Mouse (Mus musculus) monocyte, adult 5-6 weeks (primary cell): ENCODE measurements around the gene Rhbdd1. TPM values are rescaled to one million over a fixed set of nuclear protein-coding genes. Genes with fewer than 3 reads are reported as not detected.

ENCODE experiments used
- ATAC-seq: fragments of 153-309, 156-312 bp; replicated peaks from 2 replicates; pipeline ENCODE4 v1.8.0; 2017; ENCODE audit warnings: mild to moderate bottlenecking; ENCODE audit not compliant: low TSS enrichment, insufficient number of reproducible peaks, severe bottlenecking, poor library complexity, low FRiP score
- total RNA-seq: library from RNA; stranded (forward); fragments of 200-1000, 200-491, 200-594 nt; gene quantifications from 3 replicates; pipeline ENCODE4 v1.2.3, GENCODE M21; 2017

Gene Rhbdd1
- total RNA-seq, 1 experiment from 2014 or later, result 20.5 TPM

GRCm38 (mm10) chr1:82358871-82359647 is 42.8 kb downstream of the Rhbdd1 start:
- ATAC-seq, result no peak

GRCm38 (mm10) chr1:82359648-82360026 is 43.4 kb downstream of the Rhbdd1 start:
- ATAC-seq, result no peak

- ATAC-seq, result no peak
Measured at GRCm38 (mm10) chr1:82361240-82361639, 45.0 kb downstream of the Rhbdd1 start.

GRCm38 (mm10) chr1:82362165-82362564 is 45.9 kb downstream of the Rhbdd1 start:
- no peak for ATAC-seq

- no peak for ATAC-seq
Measured at GRCm38 (mm10) chr1:82364047-82364446, 47.8 kb downstream of the Rhbdd1 start.

- no peak for ATAC-seq
Measured at GRCm38 (mm10) chr1:82364468-82364867, 48.2 kb downstream of the Rhbdd1 start.

GRCm38 (mm10) chr1:82371636-82372428 is 55.6 kb downstream of the Rhbdd1 start:
- no peak for ATAC-seq

- no peak for ATAC-seq
Measured at GRCm38 (mm10) chr1:82373924-82374323, 57.7 kb downstream of the Rhbdd1 start.

- ATAC-seq, result no peak
Measured at GRCm38 (mm10) chr1:82374831-82375358, 58.6 kb downstream of the Rhbdd1 start.

GRCm38 (mm10) chr1:82375452-82375851 is 59.2 kb downstream of the Rhbdd1 start:
- no peak for ATAC-seq

- no peak for ATAC-seq
Measured at GRCm38 (mm10) chr1:82381946-82382345, 65.7 kb downstream of the Rhbdd1 start.

GRCm38 (mm10) chr1:82384106-82384505 is 67.9 kb downstream of the Rhbdd1 start:
- ATAC-seq, result no peak

- ATAC-seq, result no peak
Measured at GRCm38 (mm10) chr1:82385054-82385453, 68.8 kb downstream of the Rhbdd1 start.

- no peak for ATAC-seq
Measured at GRCm38 (mm10) chr1:82385827-82386230, 69.6 kb downstream of the Rhbdd1 start.

GRCm38 (mm10) chr1:82386814-82387771 is 70.8 kb downstream of the Rhbdd1 start:
- ATAC-seq, result no peak

GRCm38 (mm10) chr1:82389371-82389770 is 73.1 kb downstream of the Rhbdd1 start:
- ATAC-seq, result no peak

- no peak for ATAC-seq
Measured at GRCm38 (mm10) chr1:82395371-82395770, 79.1 kb downstream of the Rhbdd1 start.

GRCm38 (mm10) chr1:82407786-82408185 is 91.5 kb downstream of the Rhbdd1 start:
- ATAC-seq, result no peak

GRCm38 (mm10) chr1:82409271-82409670 is 93.0 kb downstream of the Rhbdd1 start:
- ATAC-seq, result no peak
